Mouse (Mus musculus) cerebellum, adult 2 months (tissue): Measurements from ENCODE around the gene Fam173a.

ENCODE experiments used
- CTCF ChIP-seq: fragments of 200-500 bp; IDR thresholded peaks from 2 replicates; pipeline ENCODE4 v1.5.1; 2011; ENCODE audit warnings: low read depth, mild to moderate bottlenecking, control low read depth, low read length, moderate library complexity, borderline replicate concordance; ENCODE audit not compliant: insufficient read depth
- POLR2A ChIP-seq: fragments of 200-500 bp; IDR thresholded peaks from 2 replicates; pipeline ENCODE4 v1.6.1; 2011; ENCODE audit warnings: low read length, control low read depth, borderline replicate concordance; ENCODE audit not compliant: insufficient read depth

DNA sequence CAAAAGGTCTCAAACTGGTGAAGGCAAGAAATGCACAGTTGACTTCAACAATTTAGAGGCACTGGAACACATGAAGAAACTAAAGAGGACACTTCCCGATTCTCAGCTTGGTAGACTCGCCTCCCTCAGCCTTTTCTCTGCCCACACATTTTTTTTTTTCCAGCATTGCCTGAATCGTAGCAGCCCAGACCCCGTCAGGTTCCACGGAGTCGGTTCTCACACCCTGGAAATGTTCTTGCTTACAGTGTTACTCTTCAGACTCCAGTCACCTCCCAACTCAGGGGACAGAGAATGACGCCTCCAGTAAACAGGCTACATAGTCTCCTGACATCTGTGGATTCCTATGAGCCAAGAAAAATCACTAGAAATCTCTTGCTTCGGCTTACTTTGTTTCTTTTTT lies 32.6 kb downstream of the Fam173a start:
- no peak for TF ChIP-seq POLR2A
- no peak for TF ChIP-seq CTCF
